Mouse (Mus musculus): ENCODE results near the gene Fancf. TPM values are rescaled to one million over a fixed set of nuclear protein-coding genes. Genes with fewer than 3 reads are reported as not detected.

Fancf gene
- polyA plus RNA-seq, 1 experiment: 7.2 TPM

GRCm38 (mm10) chr7:51872597-51872996 lies 10.5 kb upstream of the Fancf start:
- no peaks in the 10 kb centered on the region for H3K27me3 ChIP-seq (ENCODE audit: control insufficient read depth, insufficient read depth, insufficient read length)
- no peak overlapping the region for H3K4me2 ChIP-seq (ENCODE audit: low read depth)
- TF ChIP-seq MAX (IDR thresholded peaks at IDR 0.05; ENCODE audit: low read depth): no peak
- TF ChIP-seq TCF12 (IDR thresholded peaks at IDR 0.05; ENCODE audit: insufficient read depth, poor library complexity, severe bottlenecking): no peak
- TF ChIP-seq TCF3 (IDR thresholded peaks at IDR 0.05; ENCODE audit: insufficient read length, low read depth): no peak
- TF ChIP-seq MYOD1 (IDR thresholded peaks at IDR 0.05; ENCODE audit: control insufficient read depth in 1 of 3, insufficient read length in 2 of 3, low read depth in 2 of 3): no peak
- TF ChIP-seq POLR2AphosphoS2 (IDR thresholded peaks at IDR 0.05; ENCODE audit: insufficient read length, low read depth): no peak
- TF ChIP-seq E2F4 (IDR thresholded peaks at IDR 0.05; ENCODE audit: insufficient read depth): no peak
- TF ChIP-seq USF1 (IDR thresholded peaks at IDR 0.05; ENCODE audit: low read depth): no peak
- TF ChIP-seq MYOG (IDR thresholded peaks at IDR 0.05; ENCODE audit: control insufficient read depth in 1 of 3, insufficient read depth in 1 of 3, insufficient read length in 2 of 3, low read depth in 2 of 3): no peak
- no peaks in the 10 kb centered on the region for H3K79me2 ChIP-seq (ENCODE audit: control insufficient read depth, insufficient read depth)
- H3K4me3 ChIP-seq: no peak overlapping the region
- H3K36me3 ChIP-seq (ENCODE audit: control insufficient read depth, insufficient read depth): peaks cover 8% of the 10 kb centered on the region
- no peak overlapping the region for H3ac ChIP-seq (ENCODE audit: control insufficient read depth, insufficient read length)

- Histone ChIP-seq H3K36me3 (ENCODE audit: control insufficient read depth, insufficient read depth) (peaks cover 10% of the 10 kb centered on the region), H3ac (ENCODE audit: control insufficient read depth, insufficient read length) (no peak overlapping the region), H3K4me2 (ENCODE audit: low read depth) (no peak overlapping the region), H3K79me2 (ENCODE audit: control insufficient read depth, insufficient read depth) (no peaks in the 10 kb centered on the region), H3K27me3 (ENCODE audit: control insufficient read depth, insufficient read depth, insufficient read length) (no peaks in the 10 kb centered on the region), H3K4me3 (no peak overlapping the region)
- TF ChIP-seq POLR2A (IDR thresholded peaks at IDR 0.05; ENCODE audit: insufficient read length, low read depth): no peak
- TF ChIP-seq SRF (IDR thresholded peaks at IDR 0.05; ENCODE audit: control insufficient read depth, insufficient read length, low read depth): no peak
- TF ChIP-seq MYOG (IDR thresholded peaks at IDR 0.05; ENCODE audit: control insufficient read depth in 1 of 3, insufficient read depth in 1 of 3, insufficient read length in 2 of 3, low read depth in 2 of 3): no peak
- no peak for TF ChIP-seq E2F4 (IDR thresholded peaks at IDR 0.05; ENCODE audit: insufficient read depth)
- no peak for TF ChIP-seq TCF3 (IDR thresholded peaks at IDR 0.05; ENCODE audit: insufficient read length, low read depth)
- TF ChIP-seq MYOD1 (IDR thresholded peaks at IDR 0.05; ENCODE audit: control insufficient read depth in 1 of 3, insufficient read length in 2 of 3, low read depth in 2 of 3): no peak
- no peak for TF ChIP-seq CEBPB (IDR thresholded peaks at IDR 0.05; ENCODE audit: insufficient read depth, poor library complexity, severe bottlenecking)
- no peak for TF ChIP-seq MAX (IDR thresholded peaks at IDR 0.05; ENCODE audit: low read depth)
- no peak for TF ChIP-seq POLR2AphosphoS2 (IDR thresholded peaks at IDR 0.05; ENCODE audit: insufficient read length, low read depth)
Observed at GRCm38 (mm10) chr7:51872041-51872440, 10.0 kb upstream of the Fancf start.

- Histone ChIP-seq H3K36me3 (ENCODE audit: control insufficient read depth, insufficient read depth) (peaks cover 10% of the 10 kb centered on the region), H3K27me3 (ENCODE audit: control insufficient read depth, insufficient read depth, insufficient read length) (no peaks in the 10 kb centered on the region), H3K4me3 (no peak overlapping the region), H3ac (ENCODE audit: control insufficient read depth, insufficient read length) (no peak overlapping the region), H3K4me2 (ENCODE audit: low read depth) (no peak overlapping the region), H3K79me2 (ENCODE audit: control insufficient read depth, insufficient read depth) (peaks cover under 1% of the 10 kb centered on the region)
- no peak for TF ChIP-seq MYOD1 (IDR thresholded peaks at IDR 0.05; ENCODE audit: control insufficient read depth in 1 of 3, insufficient read length in 2 of 3, low read depth in 2 of 3)
Observed at GRCm38 (mm10) chr7:51867983-51868382, 5.9 kb upstream of the Fancf start.

- Histone ChIP-seq H3K27me3 (ENCODE audit: control insufficient read depth, insufficient read depth, insufficient read length) (no peaks in the 10 kb centered on the region), H3ac (ENCODE audit: control insufficient read depth, insufficient read length) (no peak overlapping the region), H3K4me3 (no peak overlapping the region), H3K4me2 (ENCODE audit: low read depth) (peak overlapping the region; percentile 36), H3K36me3 (ENCODE audit: control insufficient read depth, insufficient read depth) (peaks cover 6% of the 10 kb centered on the region), H3K79me2 (ENCODE audit: control insufficient read depth, insufficient read depth) (peaks cover 16% of the 10 kb centered on the region)
- TF ChIP-seq E2F4 (IDR thresholded peaks at IDR 0.05; ENCODE audit: insufficient read depth) (no peak), REST (IDR thresholded peaks at IDR 0.05; ENCODE audit: insufficient read depth, insufficient read length) (no peak), CEBPB (IDR thresholded peaks at IDR 0.05; ENCODE audit: insufficient read depth, poor library complexity, severe bottlenecking) (no peak), USF1 (IDR thresholded peaks at IDR 0.05; ENCODE audit: low read depth) (no peak), POLR2A (IDR thresholded peaks at IDR 0.05; ENCODE audit: insufficient read length, low read depth) (no peak), MAX (IDR thresholded peaks at IDR 0.05; ENCODE audit: low read depth) (no peak)
Observed at GRCm38 (mm10) chr7:51865336-51865735, 3.3 kb upstream of the Fancf start.

- peaks cover 39% of the 10 kb centered on the region for H3K79me2 ChIP-seq (ENCODE audit: control insufficient read depth, insufficient read depth)
Observed at GRCm38 (mm10) chr7:51862842-51863241, 775 bp upstream of the Fancf start.

More at GRCm38 (mm10) chr7:51862842-51863241, 775 bp upstream of the Fancf start:
- H3K27me3 ChIP-seq (ENCODE audit: control insufficient read depth, insufficient read depth, insufficient read length): no peaks in the 10 kb centered on the region
- TF ChIP-seq CEBPB (IDR thresholded peaks at IDR 0.05; ENCODE audit: insufficient read depth, poor library complexity, severe bottlenecking): no peak
- no peak for TF ChIP-seq MAX (IDR thresholded peaks at IDR 0.05; ENCODE audit: low read depth)
- no peak overlapping the region for H3ac ChIP-seq (ENCODE audit: control insufficient read depth, insufficient read length)
- H3K36me3 ChIP-seq (ENCODE audit: control insufficient read depth, insufficient read depth): peaks cover 20% of the 10 kb centered on the region
- peak overlapping the region; percentile 39 for H3K4me3 ChIP-seq
- peak overlapping the region; percentile 96 for H3K4me2 ChIP-seq (ENCODE audit: low read depth)
